27 mouse cellular contexts compared by ENCODE assay signal in genomic region chr8:70481908-70482307, GRCm38 (mm10). TPM values are rescaled to one million over a fixed set of nuclear protein-coding genes. Genes with fewer than 3 reads are reported as not detected.
DNase-seq lines count a peak whose midpoint lies in the region; ATAC-seq and TF ChIP-seq lines count a peak whose summit lies in the region.
"Had no signal": no experiment of that assay in that cellular context is flagged by ENCODE, and none has a peak within 500 bp of the region (broad histone marks: within the 10 kb centered on the region; RNA-seq: fewer than 3 reads in every experiment).

No protein-coding gene starts in this region.

- H3K4me2 ChIP-seq in lung, embryonic 16.5 days (ENCODE audit: low read depth, low read length): no peak overlapping the region
- H3K4me2 ChIP-seq: embryonic facial prominence, embryonic 13.5 days; forebrain, embryonic 13.5 days; hindbrain, embryonic 15.5 days; limb, embryonic 12.5 days; liver, embryonic 11.5 days; midbrain, embryonic 15.5 days had no signal

- ATAC-seq in lung, embryonic 16.5 days (ENCODE audit: low read depth): no peak
- ATAC-seq: CD4-positive, CD25-positive, alpha-beta regulatory T cell, adult 4 months; forebrain, embryonic 13.5 days; liver, postnatal 0 days; midbrain, embryonic 15.5 days had no signal

- no peak for TF ChIP-seq CTCF in kidney, adult 2 months (conservative IDR thresholded peaks at IDR 0.05; ENCODE audit: insufficient read depth, insufficient read length, low read depth, low read length)

- TF ChIP-seq POLR2A in kidney, adult 2 months (IDR thresholded peaks at IDR 0.05; ENCODE audit: low read depth, low read length): no peak

- no peak overlapping the region for H3K9ac ChIP-seq in lung, embryonic 16.5 days (ENCODE audit: low read length)
- H3K9ac ChIP-seq: embryonic facial prominence, embryonic 13.5 days; forebrain, embryonic 13.5 days; hindbrain, embryonic 15.5 days; limb, embryonic 12.5 days; liver, postnatal 0 days; midbrain, embryonic 15.5 days had no signal

- DNase-seq in frontal cortex, adult 2 months (ENCODE audit: extremely low spot score in 1 of 2, low spot score in 1 of 2): peak; percentile 78 to 83
- no peak for DNase-seq in frontal cortex, postnatal 14 days (ENCODE audit: low spot score in 2 of 2)
- DNase-seq in lung, postnatal 14 days: no peak
- DNase-seq in brain, adult 2 months (ENCODE audit: low read depth, low spot score): peak; percentile 91
- DNase-seq in layer of hippocampus, adult 9-10 months (ENCODE audit: low spot score): peak; percentile 81
- no peak for DNase-seq in kidney, adult 2 months
- no peak for DNase-seq in kidney, postnatal 14 days
- DNase-seq: adrenal gland, postnatal 14 days; cerebellum, adult 8-10 months; cerebellum, postnatal 36 days; embryo, embryonic 11 days; kidney, adult 8-10 months; kidney, postnatal 10 days; liver, postnatal 0 days; thymus, postnatal 14 days had no signal

- WGBS in lung, embryonic 16.5 days: 68% methylated on average over 3 of the region's 3 CpGs
- WGBS in kidney, adult 2 months: 85% methylated on average over 3 of the region's 3 CpGs

- H3K4me3 ChIP-seq in lung, embryonic 16.5 days (ENCODE audit: low read length): no peak overlapping the region
- no peak overlapping the region for H3K4me3 ChIP-seq in kidney, adult 2 months (ENCODE audit: insufficient read depth, low read depth, low read length)
- H3K4me3 ChIP-seq: embryonic facial prominence, embryonic 13.5 days; forebrain, embryonic 13.5 days; heart, embryonic 10.5 days; hindbrain, embryonic 15.5 days; limb, embryonic 12.5 days; midbrain, embryonic 15.5 days had no signal

- H3K9me3 ChIP-seq in lung, embryonic 16.5 days (ENCODE audit: control insufficient read depth, low read length): no peaks in the 10 kb centered on the region
- H3K9me3 ChIP-seq: embryonic facial prominence, embryonic 13.5 days; forebrain, embryonic 13.5 days; heart, embryonic 10.5 days; hindbrain, embryonic 15.5 days; limb, embryonic 12.5 days; midbrain, embryonic 15.5 days had no signal

- no peaks in the 10 kb centered on the region for H3K36me3 ChIP-seq in lung, embryonic 16.5 days (ENCODE audit: control insufficient read depth, insufficient read depth, low read length)
- H3K36me3 ChIP-seq in kidney, adult 2 months (ENCODE audit: control insufficient read depth, insufficient read depth, low read length): no peaks in the 10 kb centered on the region
- H3K36me3 ChIP-seq: embryonic facial prominence, embryonic 13.5 days; heart, embryonic 10.5 days; limb, embryonic 12.5 days had no signal

- H3K4me1 ChIP-seq in lung, embryonic 16.5 days (replicated peaks; ENCODE audit: control insufficient read depth, insufficient read depth, low read length): peaks cover 20% of the 10 kb centered on the region
- no peaks in the 10 kb centered on the region for H3K4me1 ChIP-seq in kidney, adult 2 months (ENCODE audit: control insufficient read depth, insufficient read depth, low read length)

- peaks cover 24% of the 10 kb centered on the region for H3K27me3 ChIP-seq in lung, embryonic 16.5 days (ENCODE audit: control insufficient read depth, insufficient read depth, low read depth, low read length)
- no peaks in the 10 kb centered on the region for H3K27me3 ChIP-seq in kidney, adult 2 months (replicated peaks; ENCODE audit: control insufficient read depth, insufficient read depth, low read length)

- H3K27ac ChIP-seq in lung, embryonic 16.5 days (ENCODE audit: low read length): peak overlapping the region; percentile 83
- H3K27ac ChIP-seq in kidney, adult 2 months (ENCODE audit: insufficient read depth, low read depth, low read length): no peak overlapping the region
- H3K27ac ChIP-seq: embryonic facial prominence, embryonic 13.5 days; forebrain, embryonic 13.5 days; heart, embryonic 10.5 days; hindbrain, embryonic 15.5 days; limb, embryonic 12.5 days; macrophage; midbrain, embryonic 15.5 days had no signal

RNA-seq across cellular contexts. Expression of gene Klhl26, which starts 5.1 kb away (rescaled TPM):
- polyA plus RNA-seq in frontal cortex, adult 2 months (2012; rRNA removed): 59.4 and 59.6 TPM in 2 replicates
- polyA plus RNA-seq in lung, embryonic 16.5 days (2015; fragmentation: Nextera tagmentation; extraction: Ambion mirVana): 28.8 and 29.4 TPM in 2 replicates
- 20.2 and 29.7 TPM in 2 replicates for polyA plus RNA-seq in kidney, adult 2 months (2012; rRNA removed)

RNA-seq across cellular contexts. Expression of gene Tmem59l, which starts 5.2 kb away (rescaled TPM):
- polyA plus RNA-seq in frontal cortex, adult 2 months (2012; rRNA removed): 263 and 277 TPM in 2 replicates
- 5.6 and 7.0 TPM in 2 replicates for polyA plus RNA-seq in lung, embryonic 16.5 days (2015; fragmentation: Nextera tagmentation; extraction: Ambion mirVana)
- polyA plus RNA-seq in kidney, adult 2 months (2012; rRNA removed): 0.20 and 0.44 TPM in 2 replicates
- polyA plus RNA-seq: CD4-positive, CD25-positive, alpha-beta regulatory T cell, adult 4 months; heart, postnatal 0 days; liver, postnatal 0 days; macrophage; spleen, adult 2 months had no signal

RNA-seq across cellular contexts. Expression of gene Crlf1, which starts 11.1 kb away (rescaled TPM):
- polyA plus RNA-seq in frontal cortex, adult 2 months (2012; rRNA removed): 1.8 and 3.4 TPM in 2 replicates
- 166 and 169 TPM in 2 replicates for polyA plus RNA-seq in lung, embryonic 16.5 days (2015; fragmentation: Nextera tagmentation; extraction: Ambion mirVana)
- polyA plus RNA-seq in kidney, adult 2 months (2012; rRNA removed): 2.6 TPM in 2 replicates
- polyA plus RNA-seq: CD4-positive, CD25-positive, alpha-beta regulatory T cell, adult 4 months; macrophage had no signal

RNA-seq across cellular contexts. Expression of gene Rex1bd, which starts 24.6 kb away (rescaled TPM):
- 197 and 210 TPM in 2 replicates for polyA plus RNA-seq in frontal cortex, adult 2 months (2012; rRNA removed)
- polyA plus RNA-seq in lung, embryonic 16.5 days (2015; fragmentation: Nextera tagmentation; extraction: Ambion mirVana): 125 and 133 TPM in 2 replicates
- 161 and 177 TPM in 2 replicates for polyA plus RNA-seq in kidney, adult 2 months (2012; rRNA removed)

RNA-seq across cellular contexts. Expression of gene Uba52, which starts 28.7 kb away (rescaled TPM):
- 901 and 1,108 TPM in 2 replicates for polyA plus RNA-seq in frontal cortex, adult 2 months (2012; rRNA removed)
- polyA plus RNA-seq in lung, embryonic 16.5 days (2015; fragmentation: Nextera tagmentation; extraction: Ambion mirVana): 917 and 987 TPM in 2 replicates
- polyA plus RNA-seq in kidney, adult 2 months (2012; rRNA removed): 620 and 835 TPM in 2 replicates

Comparison
In these comparisons a context has a peak if more than half of its experiments do, and no peak if none do; other contexts are left out.
1. DNase-seq: peak in frontal cortex, adult 2 months (2 of 2), brain, adult 2 months (single experiment) and layer of hippocampus, adult 9-10 months (single experiment); none in frontal cortex, postnatal 14 days (0 of 2), lung, postnatal 14 days (single experiment), kidney, adult 2 months (single experiment) and kidney, postnatal 14 days (single experiment).
2. RNA of gene Tmem59l, which starts 5.2 kb away (polyA plus RNA-seq): 263 to 277 TPM in frontal cortex, adult 2 months; 5.6 to 7.0 TPM in lung, embryonic 16.5 days and 0.20 to 0.44 TPM in kidney, adult 2 months; every median in the first group is over 10 times any median in the second.
3. RNA of gene Crlf1, which starts 11.1 kb away (polyA plus RNA-seq): 166 to 169 TPM in lung, embryonic 16.5 days; 1.8 to 3.4 TPM in frontal cortex, adult 2 months and 2.6 TPM in kidney, adult 2 months; every median in the first group is over 10 times any median in the second.